Mouse (Mus musculus): ENCODE measurements around the gene Actr5. TPM values are rescaled to one million over a fixed set of nuclear protein-coding genes. Genes with fewer than 3 reads are reported as not detected.

Gene Actr5
- total and polyA plus RNA-seq, 3 experiments = 19.7 to 24.7 (median 20.2) TPM

DNA sequence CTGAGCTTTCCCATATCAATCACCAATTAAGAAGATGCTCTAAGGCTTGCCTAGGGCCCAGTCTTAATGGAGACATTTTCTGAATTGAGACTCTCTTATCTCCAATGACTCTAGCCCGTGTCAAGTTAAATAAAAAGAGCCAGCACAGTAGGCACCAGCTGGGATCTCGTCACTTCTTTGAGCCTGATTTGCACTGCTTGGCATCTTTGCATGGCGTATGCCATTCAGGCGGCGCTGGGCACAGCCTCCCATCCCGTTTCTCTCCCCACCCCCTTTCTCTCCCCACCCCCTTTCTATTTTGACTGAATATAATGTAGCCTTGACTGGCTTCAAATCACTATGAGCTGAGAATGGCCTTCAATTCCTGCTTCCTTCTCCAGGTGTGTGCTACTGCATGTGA is 57.0 kb downstream of the Actr5 start:
- no peak overlapping the region for H3K4me3 ChIP-seq (ENCODE audit: low read depth, low read length)
- no peak for DNase-seq (ENCODE audit: low spot score)
- ATAC-seq (ENCODE audit: extremely low read depth, insufficient number of reproducible peaks, low FRiP score, poor library complexity, severe bottlenecking) = no peak
- TF ChIP-seq GATA1 (IDR thresholded peaks at IDR 0.05; ENCODE audit: borderline replicate concordance, low read length) (no peak), CTCF (IDR thresholded peaks at IDR 0.05; ENCODE audit: low read depth, low read length) (no peak), GATA2 (IDR thresholded peaks at IDR 0.05; ENCODE audit: borderline replicate concordance, low read depth, low read length) (no peak), POLR2AphosphoS5 (IDR thresholded peaks at IDR 0.05; ENCODE audit: insufficient replicate concordance, low read depth, low read length) (no peak), TAL1 (conservative IDR thresholded peaks at IDR 0.05; ENCODE audit: low read depth, low read length) (no peak)
- no peaks in the 10 kb centered on the region for H3K4me1 ChIP-seq (ENCODE audit: insufficient read depth, low read depth, low read length)
- H3K36me3 ChIP-seq (replicated peaks) = no peaks in the 10 kb centered on the region
- no peaks in the 10 kb centered on the region for H3K9me3 ChIP-seq (replicated peaks)
- H3K27me3 ChIP-seq (ENCODE audit: insufficient read depth, low read length) = no peaks in the 10 kb centered on the region

DNA sequence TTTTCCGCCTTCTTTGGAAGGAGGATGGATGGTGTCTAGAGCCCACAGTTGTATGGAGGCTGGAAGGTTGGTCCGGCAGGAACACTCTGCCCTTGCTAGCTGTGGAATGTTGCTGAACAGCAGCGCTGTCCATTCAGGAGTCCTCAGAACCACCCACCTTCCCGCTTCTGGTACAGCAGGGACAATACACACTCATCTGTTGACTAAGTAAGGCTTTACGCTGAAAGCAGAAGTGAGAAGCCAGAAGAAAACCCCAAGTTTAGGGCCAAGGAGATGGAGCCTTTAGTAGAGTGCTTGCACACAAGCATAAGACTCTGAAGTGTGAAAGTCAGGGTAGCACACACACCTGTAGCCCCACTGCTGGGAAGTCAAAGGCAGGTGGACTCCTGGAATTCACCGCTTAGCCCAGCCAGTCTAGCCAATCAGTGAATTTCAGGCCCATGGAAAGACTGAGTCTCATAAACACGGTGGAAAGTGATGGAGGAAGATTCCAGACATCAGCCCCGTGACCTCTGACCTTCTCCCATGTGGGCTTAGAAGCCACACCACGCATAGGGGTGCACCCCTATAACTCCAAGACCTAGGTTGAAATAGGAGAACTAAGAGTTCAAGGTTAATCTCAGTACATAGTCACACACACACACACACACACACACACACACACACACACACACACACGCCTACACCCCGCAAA is 57.8 kb downstream of the Actr5 start:
- Histone ChIP-seq H3K4me3 (ENCODE audit: low read depth, low read length) (no peak overlapping the region), H3K36me3 (replicated peaks) (no peaks in the 10 kb centered on the region)

DNA sequence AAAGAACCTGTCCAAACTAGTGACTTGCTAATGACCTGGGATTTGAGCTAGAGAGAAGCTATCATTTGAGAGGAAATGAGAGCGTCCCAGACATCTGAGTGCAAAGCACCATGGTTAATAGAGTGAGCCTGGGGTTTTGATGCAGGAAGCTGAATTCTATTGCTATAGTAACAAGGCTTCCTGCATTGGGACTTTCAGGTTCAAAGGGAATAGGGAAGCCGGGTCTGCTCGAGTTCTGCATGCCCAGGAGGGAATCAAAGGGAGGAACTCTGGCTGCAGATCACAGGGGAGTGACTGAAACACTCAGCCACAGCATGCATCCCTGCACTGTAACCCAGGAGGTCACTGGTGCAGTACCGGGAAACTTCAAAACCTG is 58.3 kb downstream of the Actr5 start:
- TF ChIP-seq TAL1 (conservative IDR thresholded peaks at IDR 0.05; ENCODE audit: low read depth, low read length) = no peak
- TF ChIP-seq CTCF (IDR thresholded peaks at IDR 0.05; ENCODE audit: low read depth, low read length) = no peak
- no peak for TF ChIP-seq GATA2 (IDR thresholded peaks at IDR 0.05; ENCODE audit: borderline replicate concordance, low read depth, low read length)
- no peak for TF ChIP-seq GATA1 (IDR thresholded peaks at IDR 0.05; ENCODE audit: borderline replicate concordance, low read length)
- TF ChIP-seq POLR2AphosphoS5 (IDR thresholded peaks at IDR 0.05; ENCODE audit: insufficient replicate concordance, low read depth, low read length) = no peak
- no peaks in the 10 kb centered on the region for H3K36me3 ChIP-seq (replicated peaks)
- H3K27me3 ChIP-seq (ENCODE audit: insufficient read depth, low read length) = no peaks in the 10 kb centered on the region
- no peaks in the 10 kb centered on the region for H3K9me3 ChIP-seq (replicated peaks)
- no peak overlapping the region for H3K4me3 ChIP-seq (ENCODE audit: low read depth, low read length)
- DNase-seq (ENCODE audit: low spot score) = no peak
- ATAC-seq (ENCODE audit: extremely low read depth, insufficient number of reproducible peaks, low FRiP score, poor library complexity, severe bottlenecking) = no peak
- H3K4me1 ChIP-seq (ENCODE audit: insufficient read depth, low read depth, low read length) = no peaks in the 10 kb centered on the region

More for the DNA sequence above, 57.8 kb downstream of the Actr5 start:
- Histone ChIP-seq H3K4me1 (ENCODE audit: insufficient read depth, low read depth, low read length) (no peaks in the 10 kb centered on the region), H3K27me3 (ENCODE audit: insufficient read depth, low read length) (no peaks in the 10 kb centered on the region), H3K9me3 (replicated peaks) (no peaks in the 10 kb centered on the region)
- DNase-seq (ENCODE audit: low spot score) (no peak), ATAC-seq (ENCODE audit: extremely low read depth, insufficient number of reproducible peaks, low FRiP score, poor library complexity, severe bottlenecking) (no peak)
- TF ChIP-seq GATA2 (IDR thresholded peaks at IDR 0.05; ENCODE audit: borderline replicate concordance, low read depth, low read length) (no peak), CTCF (IDR thresholded peaks at IDR 0.05; ENCODE audit: low read depth, low read length) (no peak), TAL1 (conservative IDR thresholded peaks at IDR 0.05; ENCODE audit: low read depth, low read length) (no peak), GATA1 (IDR thresholded peaks at IDR 0.05; ENCODE audit: borderline replicate concordance, low read length) (no peak), POLR2AphosphoS5 (IDR thresholded peaks at IDR 0.05; ENCODE audit: insufficient replicate concordance, low read depth, low read length) (no peak)

DNA sequence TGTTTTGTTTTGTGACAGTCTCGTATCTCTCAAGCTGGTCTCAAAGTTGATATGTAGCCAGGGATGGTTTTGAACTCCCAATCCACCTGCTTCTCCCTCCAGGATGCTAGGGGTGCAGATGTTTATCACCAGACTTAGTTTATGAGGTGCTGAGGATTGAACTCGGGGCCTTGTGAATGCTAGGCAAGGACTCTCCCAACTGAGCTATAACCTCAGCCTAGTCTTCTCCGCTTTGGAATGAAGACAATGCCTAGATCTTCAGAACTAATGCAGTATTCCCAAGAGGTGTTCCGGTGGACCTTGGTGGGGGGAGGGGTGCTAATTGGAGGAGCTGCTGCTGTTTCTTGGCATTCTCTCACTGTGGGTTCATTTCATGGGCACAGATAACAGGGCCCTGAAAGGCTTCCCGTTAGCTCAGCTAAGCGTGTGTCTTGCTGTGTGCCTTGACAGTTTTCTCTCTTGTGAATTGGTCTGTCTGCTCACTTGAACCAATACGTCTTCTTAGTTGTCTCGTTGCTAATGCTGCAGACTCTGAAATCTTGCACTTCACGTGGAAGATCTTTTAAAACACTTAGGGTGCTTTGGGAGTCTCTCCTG is 59.7 kb downstream of the Actr5 start:
- DNase-seq (ENCODE audit: low spot score) = no peak
- no peak overlapping the region for H3K4me3 ChIP-seq (ENCODE audit: low read depth, low read length)

DNA sequence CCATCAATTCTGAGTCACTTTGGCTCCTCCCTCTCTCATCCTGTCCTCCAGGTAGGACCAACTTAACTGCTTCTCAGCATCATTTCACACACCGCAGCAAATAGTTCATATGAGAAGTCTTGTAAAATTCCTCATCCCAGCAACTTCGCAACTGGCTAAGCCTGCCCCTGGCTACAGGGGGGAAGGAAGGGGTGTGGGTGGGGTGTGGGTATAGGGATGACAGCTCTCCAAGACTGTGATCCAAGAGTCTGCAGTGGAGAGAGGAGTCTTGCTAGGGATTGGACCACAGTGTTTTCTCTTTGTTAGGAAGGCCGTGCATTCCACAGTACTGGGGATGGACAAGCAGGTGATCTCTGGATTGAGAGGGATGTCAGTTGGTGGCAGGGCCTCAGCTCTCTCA is 60.2 kb downstream of the Actr5 start:
- H3K36me3 ChIP-seq (replicated peaks) = no peaks in the 10 kb centered on the region
- ATAC-seq (ENCODE audit: extremely low read depth, insufficient number of reproducible peaks, low FRiP score, poor library complexity, severe bottlenecking) = no peak
- H3K4me1 ChIP-seq (ENCODE audit: insufficient read depth, low read depth, low read length) = no peaks in the 10 kb centered on the region

More for the DNA sequence above, 59.7 kb downstream of the Actr5 start:
- Histone ChIP-seq H3K27me3 (ENCODE audit: insufficient read depth, low read length) (no peaks in the 10 kb centered on the region), H3K4me1 (ENCODE audit: insufficient read depth, low read depth, low read length) (no peaks in the 10 kb centered on the region), H3K9me3 (replicated peaks) (no peaks in the 10 kb centered on the region), H3K36me3 (replicated peaks) (no peaks in the 10 kb centered on the region)
- no peak for ATAC-seq (ENCODE audit: extremely low read depth, insufficient number of reproducible peaks, low FRiP score, poor library complexity, severe bottlenecking)
- TF ChIP-seq TAL1 (conservative IDR thresholded peaks at IDR 0.05; ENCODE audit: low read depth, low read length) (no peak), CTCF (IDR thresholded peaks at IDR 0.05; ENCODE audit: low read depth, low read length) (no peak), GATA2 (IDR thresholded peaks at IDR 0.05; ENCODE audit: borderline replicate concordance, low read depth, low read length) (no peak), GATA1 (IDR thresholded peaks at IDR 0.05; ENCODE audit: borderline replicate concordance, low read length) (no peak), POLR2AphosphoS5 (IDR thresholded peaks at IDR 0.05; ENCODE audit: insufficient replicate concordance, low read depth, low read length) (no peak)

DNA sequence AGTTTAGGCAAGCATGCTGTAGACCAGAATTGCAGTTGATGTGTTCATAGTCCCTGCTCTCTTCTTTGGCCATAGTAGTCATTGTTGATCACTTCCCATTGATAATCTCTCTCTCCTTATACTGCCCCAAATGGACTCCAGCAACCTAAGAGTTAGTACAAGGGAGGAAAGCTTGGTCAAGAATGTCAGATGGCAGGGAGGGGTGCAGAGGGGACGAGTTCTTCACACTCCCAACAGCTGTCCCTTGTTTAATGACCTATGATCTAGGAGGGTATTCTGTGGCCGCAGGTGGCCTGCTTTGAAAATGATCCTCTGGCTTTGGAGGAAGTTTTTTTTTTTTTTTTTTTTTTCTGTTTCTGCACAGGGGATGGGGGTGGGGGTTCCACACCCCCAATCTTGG is 61.7 kb downstream of the Actr5 start:
- H3K4me3 ChIP-seq (ENCODE audit: low read depth, low read length) = no peak overlapping the region
- H3K4me1 ChIP-seq (ENCODE audit: insufficient read depth, low read depth, low read length) = no peaks in the 10 kb centered on the region
- no peak for DNase-seq (ENCODE audit: low spot score)
- TF ChIP-seq TAL1 (conservative IDR thresholded peaks at IDR 0.05; ENCODE audit: low read depth, low read length) (no peak), GATA2 (IDR thresholded peaks at IDR 0.05; ENCODE audit: borderline replicate concordance, low read depth, low read length) (no peak), GATA1 (IDR thresholded peaks at IDR 0.05; ENCODE audit: borderline replicate concordance, low read length) (no peak), CTCF (IDR thresholded peaks at IDR 0.05; ENCODE audit: low read depth, low read length) (no peak), POLR2AphosphoS5 (IDR thresholded peaks at IDR 0.05; ENCODE audit: insufficient replicate concordance, low read depth, low read length) (no peak)
- no peak for ATAC-seq (ENCODE audit: extremely low read depth, insufficient number of reproducible peaks, low FRiP score, poor library complexity, severe bottlenecking)
- H3K27me3 ChIP-seq (ENCODE audit: insufficient read depth, low read length) = no peaks in the 10 kb centered on the region
- no peaks in the 10 kb centered on the region for H3K9me3 ChIP-seq (replicated peaks)
- H3K36me3 ChIP-seq (replicated peaks) = no peaks in the 10 kb centered on the region

More for the DNA sequence above, 60.2 kb downstream of the Actr5 start:
- TF ChIP-seq GATA2 (IDR thresholded peaks at IDR 0.05; ENCODE audit: borderline replicate concordance, low read depth, low read length) = no peak
- TF ChIP-seq CTCF (IDR thresholded peaks at IDR 0.05; ENCODE audit: low read depth, low read length) = no peak
- no peak for TF ChIP-seq POLR2AphosphoS5 (IDR thresholded peaks at IDR 0.05; ENCODE audit: insufficient replicate concordance, low read depth, low read length)
- no peak for TF ChIP-seq TAL1 (conservative IDR thresholded peaks at IDR 0.05; ENCODE audit: low read depth, low read length)
- no peak for TF ChIP-seq GATA1 (IDR thresholded peaks at IDR 0.05; ENCODE audit: borderline replicate concordance, low read length)
- Histone ChIP-seq H3K27me3 (ENCODE audit: insufficient read depth, low read length) (no peaks in the 10 kb centered on the region), H3K4me3 (ENCODE audit: low read depth, low read length) (no peak overlapping the region), H3K9me3 (replicated peaks) (no peaks in the 10 kb centered on the region)
- DNase-seq (ENCODE audit: low spot score) = no peak

All from G1E (cell line).